Mouse (Mus musculus) frontal cortex, adult 2 months (tissue): Measurements from ENCODE around the gene Car10. TPM values are rescaled to one million over a fixed set of nuclear protein-coding genes. Genes with fewer than 3 reads are reported as not detected.

Experiments
- DNase-seq, 2 experiments: peaks; one replicate each; pipeline ENCODE4 v3.0.0; 2022; ENCODE audit warnings: low spot score in 1 of 2; ENCODE audit errors: extremely low spot score in 1 of 2
- polyA plus RNA-seq: library from polyadenylated mRNA; depleted of rRNA; stranded (reverse); fragments of >200 nt; gene quantifications from 2 replicates; pipeline ENCODE4 v1.2.3, GENCODE M21; 2012

Gene Car10
- polyA plus RNA-seq, 1 experiment: 62.4 TPM

- DNase-seq: no peak
These were observed 386.8 kb downstream of the Car10 start for GRCm38 (mm10) chr11:93484661-93485060.

- peak; percentile 27 to 48 for DNase-seq
These were observed 389.2 kb downstream of the Car10 start for GRCm38 (mm10) chr11:93487021-93487420.

- peak in 1 of 2 experiments; percentile 36 for DNase-seq
These were observed 390.2 kb downstream of the Car10 start for GRCm38 (mm10) chr11:93487913-93488604.

DNA sequence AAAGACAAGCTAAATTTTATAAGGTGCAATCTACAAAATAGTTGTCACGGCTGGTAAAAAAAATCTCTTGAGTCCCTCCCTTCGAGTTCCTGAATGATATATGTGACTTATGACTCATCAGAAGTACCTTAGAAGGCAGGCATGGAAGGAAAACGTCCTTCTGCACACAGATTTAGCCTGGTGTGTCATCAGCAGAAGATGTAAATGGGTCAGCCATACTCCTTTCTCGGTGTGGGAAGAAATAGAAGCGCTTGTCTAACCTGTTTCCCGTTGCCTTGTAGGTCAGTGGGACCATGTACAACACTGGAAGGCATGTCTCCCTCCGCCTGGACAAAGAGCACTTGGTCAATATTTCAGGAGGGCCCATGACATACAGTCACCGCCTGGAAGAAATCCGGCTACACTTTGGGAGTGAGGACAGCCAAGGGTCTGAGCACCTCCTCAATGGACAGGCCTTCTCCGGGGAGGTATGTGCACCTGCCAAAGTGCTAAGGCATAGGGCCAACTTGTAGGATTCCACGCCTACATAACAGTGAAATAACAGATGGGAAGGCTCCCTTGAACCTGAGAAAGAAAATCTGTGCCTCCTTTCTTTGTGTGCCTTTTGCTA, 392.5 kb downstream of the Car10 start:
- DNase-seq: peak; percentile 20 to 50

GRCm38 (mm10) chr11:93497896-93498295, 400.1 kb downstream of the Car10 start:
- DNase-seq: peak in 1 of 2 experiments; percentile 25

DNA sequence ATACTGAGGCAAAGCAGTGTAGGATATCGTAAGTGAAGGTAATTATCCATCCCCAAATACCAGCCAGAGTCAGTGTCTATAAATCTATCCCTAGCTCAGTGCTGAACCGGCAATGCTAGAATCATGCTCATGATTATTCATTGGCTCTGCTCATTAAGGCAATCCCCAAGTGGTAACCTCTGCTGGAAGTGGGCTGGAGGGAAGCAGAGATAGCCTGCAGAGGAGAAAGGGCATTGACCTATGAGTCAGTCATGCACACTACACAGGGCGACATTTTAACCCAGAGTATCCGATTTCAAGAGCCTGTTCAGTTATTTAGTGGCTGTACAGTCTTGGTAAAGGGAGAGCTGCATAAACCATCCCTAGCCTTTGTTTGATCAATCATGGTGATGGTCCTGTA, 402.6 kb downstream of the Car10 start:
- no peak for DNase-seq

GRCm38 (mm10) chr11:93501671-93502070, 403.8 kb downstream of the Car10 start:
- DNase-seq: no peak

DNA sequence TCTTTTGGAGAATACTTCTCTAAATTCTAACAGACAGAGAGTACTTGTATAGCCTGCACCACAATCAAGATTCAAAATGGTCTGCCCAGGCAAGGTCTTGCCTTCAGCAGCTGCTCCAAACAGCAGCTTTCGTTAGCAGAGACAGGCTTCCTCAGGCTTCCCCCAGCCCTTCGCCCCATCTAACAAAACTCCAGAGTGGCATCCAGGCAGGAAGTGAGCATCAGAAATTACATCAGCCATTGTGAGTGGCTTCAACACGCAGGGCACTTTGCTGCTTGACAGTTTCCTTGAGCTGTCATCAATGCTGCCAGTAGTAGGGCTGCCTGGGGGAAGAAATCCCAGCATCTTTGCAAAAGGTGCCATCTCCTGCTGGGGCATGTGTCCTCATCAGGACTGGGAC, 405.0 kb downstream of the Car10 start:
- no peak for DNase-seq

- no peak for DNase-seq
These were observed 405.6 kb downstream of the Car10 start for GRCm38 (mm10) chr11:93503469-93503868.

- no peak for DNase-seq
These were observed 411.9 kb downstream of the Car10 start for GRCm38 (mm10) chr11:93509527-93510235.

- DNase-seq: no peak
These were observed 415.0 kb downstream of the Car10 start for GRCm38 (mm10) chr11:93512843-93513242.

- DNase-seq: no peak
These were observed 416.6 kb downstream of the Car10 start for GRCm38 (mm10) chr11:93514396-93514795.

- no peak for DNase-seq
These were observed 417.7 kb downstream of the Car10 start for GRCm38 (mm10) chr11:93515566-93515965.

GRCm38 (mm10) chr11:93516216-93516615, 418.4 kb downstream of the Car10 start:
- no peak for DNase-seq

- no peak for DNase-seq
These were observed 419.1 kb downstream of the Car10 start for GRCm38 (mm10) chr11:93516946-93517345.

GRCm38 (mm10) chr11:93522501-93522900, 424.7 kb downstream of the Car10 start:
- no peak for DNase-seq

DNA sequence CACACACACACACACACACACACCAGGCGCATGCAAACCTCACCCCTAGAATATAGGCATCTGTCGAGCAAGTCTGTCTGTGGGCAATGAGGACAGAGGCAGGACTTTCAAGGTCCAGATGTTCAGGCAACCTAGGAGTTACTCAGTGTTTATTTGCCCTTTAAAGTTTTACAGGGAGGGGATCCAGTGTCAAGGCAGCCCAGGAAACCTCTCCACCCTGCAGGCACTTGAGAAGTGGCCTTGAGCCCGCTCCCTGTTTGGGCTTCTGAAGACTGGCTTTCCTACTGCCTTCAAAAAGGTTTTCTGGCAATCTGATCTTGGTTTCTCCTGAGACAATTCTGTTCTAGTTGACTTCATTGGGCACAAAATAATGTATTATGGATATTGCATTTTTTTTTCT, 428.1 kb downstream of the Car10 start:
- DNase-seq: no peak

GRCm38 (mm10) chr11:93531029-93531680, 433.3 kb downstream of the Car10 start:
- DNase-seq: peak in 1 of 2 experiments; percentile 32

DNA sequence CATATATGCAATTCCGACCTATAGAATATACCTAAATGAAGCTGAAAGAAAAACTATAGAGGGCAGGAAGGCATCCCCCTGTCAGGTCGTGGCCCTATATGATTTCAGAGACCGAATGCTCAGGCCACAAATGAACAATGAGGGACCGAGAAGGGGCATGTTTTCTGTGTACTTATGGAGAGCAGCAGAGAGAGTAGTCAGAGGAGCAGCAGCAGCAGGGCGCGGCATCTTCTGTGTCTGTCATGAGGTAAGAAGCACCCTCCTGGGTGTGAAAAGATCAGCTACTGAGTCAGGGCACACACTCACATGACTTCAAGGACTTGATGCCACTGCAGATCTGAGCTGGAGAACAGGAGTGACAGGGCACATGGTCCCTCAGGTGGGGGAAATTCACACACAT, 438.4 kb downstream of the Car10 start:
- no peak for DNase-seq

DNA sequence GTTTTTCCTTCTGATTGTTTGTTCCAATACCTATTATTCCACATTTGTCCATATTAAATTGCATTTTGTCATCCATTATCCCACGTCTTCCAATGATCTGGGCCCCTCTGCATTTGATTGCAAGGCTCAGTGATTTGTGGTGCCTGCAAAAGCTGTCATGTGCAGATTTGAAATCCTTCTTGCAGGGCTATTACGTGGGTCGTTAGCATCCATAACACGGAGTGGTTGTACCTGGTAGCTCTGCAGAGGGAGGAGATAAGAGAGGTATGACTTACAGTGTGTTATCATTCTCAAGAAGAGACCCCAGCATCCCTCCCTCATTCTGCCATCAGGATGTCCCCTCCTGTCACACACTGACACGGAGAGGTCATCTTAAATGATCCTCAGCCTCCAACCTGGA, 451.1 kb downstream of the Car10 start:
- no peak for DNase-seq

GRCm38 (mm10) chr11:93550908-93551307, 453.1 kb downstream of the Car10 start:
- DNase-seq: peak in 1 of 2 experiments; percentile 70
